Mouse (Mus musculus) CD4-positive, CD25-positive, alpha-beta regulatory T cell, adult 2 months (primary cell): ENCODE measurements around the gene Smpd3.
A peak's percentile ranks its signal among the peaks of the same experiment; 100 is the strongest.

Source experiments
- DNase-seq: peaks from one replicate; pipeline ENCODE4 v3.0.0-alpha.2; 2012; ENCODE audit warnings: low read depth, low spot score

Gene Smpd3

DNA sequence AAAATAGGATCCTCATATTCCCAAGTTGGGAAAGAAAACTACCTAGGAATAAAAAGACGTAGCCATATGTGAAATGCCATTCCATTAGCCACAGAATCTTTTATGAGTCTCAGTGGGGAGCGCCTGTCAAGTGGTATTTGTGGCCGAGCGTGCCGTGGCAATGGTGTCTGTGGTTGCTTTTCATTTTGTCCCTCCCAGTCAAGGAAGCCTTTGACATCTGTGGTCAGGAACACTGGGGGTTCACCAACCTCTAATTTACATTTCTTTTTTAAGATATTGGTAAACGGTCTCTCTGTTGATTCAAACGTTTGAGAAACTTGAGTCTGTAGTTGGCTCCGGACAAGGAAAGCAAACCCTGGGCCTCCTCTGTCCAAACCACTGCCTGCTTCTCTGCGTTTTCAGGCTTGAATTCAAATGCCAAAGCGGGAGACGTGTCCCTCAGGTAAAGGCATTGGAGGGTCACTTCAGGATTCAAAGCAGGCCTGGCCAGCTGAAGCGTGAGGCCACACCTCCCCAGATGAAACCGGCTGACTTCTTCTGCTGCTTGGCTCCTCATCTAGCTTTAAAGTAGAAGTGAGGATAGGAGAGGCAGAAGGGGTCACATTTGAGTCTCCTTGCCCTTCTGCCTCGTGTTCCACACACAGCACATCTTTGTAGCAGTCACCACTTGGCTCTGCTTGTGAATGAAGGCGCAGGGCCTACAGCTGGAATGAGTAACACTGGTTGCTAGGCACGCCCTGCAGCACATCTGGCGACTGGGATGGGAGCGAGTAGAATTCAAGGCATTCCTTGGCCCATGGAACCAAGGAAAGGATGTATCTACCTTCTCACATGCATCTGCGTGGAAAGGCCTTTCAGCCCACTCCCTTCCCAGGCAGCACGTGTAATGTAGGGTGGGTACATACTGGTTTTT, 45.0 kb downstream of the Smpd3 start:
- DNase-seq, result no peak

DNA sequence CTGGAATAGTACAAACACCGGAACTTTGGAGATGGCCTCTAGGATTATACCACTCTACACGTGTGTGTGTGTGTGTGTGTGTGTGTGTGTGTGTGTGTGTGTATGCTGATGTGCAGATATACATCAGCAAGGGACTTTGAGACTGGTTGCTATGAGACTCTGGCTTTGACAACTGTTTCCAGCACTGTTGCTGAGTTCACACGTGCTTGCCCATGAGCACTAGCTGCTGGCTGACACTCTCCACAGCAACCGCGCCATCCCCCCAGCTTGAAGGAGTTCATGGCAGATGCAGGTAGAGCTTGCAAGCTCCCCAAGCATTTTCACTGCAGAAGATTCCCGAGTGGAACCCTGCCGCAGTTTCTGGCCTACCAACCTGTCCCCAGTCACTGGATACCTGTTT, 48.3 kb downstream of the Smpd3 start:
- DNase-seq, result no peak

DNA sequence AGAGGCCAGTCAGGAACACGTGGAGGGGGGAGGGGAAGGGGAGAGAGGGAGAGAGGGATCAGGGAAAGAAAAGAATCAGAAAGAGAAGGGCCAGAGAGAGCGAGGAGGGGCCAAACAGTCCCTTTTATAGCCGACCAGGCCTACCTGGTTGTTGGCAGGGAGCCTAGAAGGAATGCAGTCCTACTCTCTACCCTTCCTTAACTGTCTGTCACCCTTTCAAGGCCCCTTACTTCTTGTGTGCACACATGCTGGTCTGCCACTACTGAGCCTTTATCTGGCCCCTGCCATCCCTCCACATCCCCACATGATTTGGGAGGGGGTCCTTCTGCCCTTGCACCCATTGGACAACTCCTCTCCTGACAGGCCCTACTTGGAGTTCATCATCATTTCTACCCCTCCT, 49.1 kb downstream of the Smpd3 start:
- no peak for DNase-seq

DNA sequence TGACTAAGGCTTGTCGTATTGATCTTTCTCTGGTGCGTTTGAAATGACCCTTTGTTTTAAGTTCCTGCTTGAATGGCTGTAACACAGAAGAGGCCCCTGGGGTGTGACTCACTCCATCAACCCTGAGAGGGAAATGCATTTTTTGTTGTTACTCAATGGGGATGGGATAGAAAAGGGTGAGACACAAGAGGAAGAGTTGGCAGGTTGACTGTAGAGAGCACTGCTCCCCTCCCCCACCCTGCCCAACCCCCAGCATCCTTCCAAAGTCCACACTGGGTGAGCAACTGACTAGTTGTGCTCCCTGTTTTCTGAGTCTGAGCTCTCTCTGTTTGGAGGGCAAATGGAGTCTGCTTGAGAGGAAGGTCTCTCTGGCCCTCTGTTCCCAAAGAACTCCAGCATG, 50.3 kb downstream of the Smpd3 start:
- no peak for DNase-seq

DNA sequence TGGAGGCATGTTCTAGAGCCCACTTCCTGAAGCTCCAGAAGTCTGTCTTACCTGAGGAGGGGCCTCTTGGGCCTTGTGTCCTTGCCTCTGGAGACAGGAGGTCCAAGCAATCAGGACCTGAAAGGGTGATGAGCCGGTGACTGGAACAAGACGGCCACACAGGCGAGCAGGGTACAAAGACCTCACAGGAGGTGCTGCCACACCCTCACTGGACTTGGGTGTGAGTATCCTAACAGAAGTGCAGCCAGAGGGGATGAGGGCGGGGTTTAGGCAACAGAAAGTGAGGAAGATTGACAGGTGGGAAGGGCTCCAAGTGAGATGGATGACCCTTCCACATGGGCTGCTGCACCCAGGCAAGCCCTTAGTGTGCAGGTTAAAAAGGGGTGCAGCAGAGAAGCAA, 56.9 kb downstream of the Smpd3 start:
- DNase-seq, result no peak

DNA sequence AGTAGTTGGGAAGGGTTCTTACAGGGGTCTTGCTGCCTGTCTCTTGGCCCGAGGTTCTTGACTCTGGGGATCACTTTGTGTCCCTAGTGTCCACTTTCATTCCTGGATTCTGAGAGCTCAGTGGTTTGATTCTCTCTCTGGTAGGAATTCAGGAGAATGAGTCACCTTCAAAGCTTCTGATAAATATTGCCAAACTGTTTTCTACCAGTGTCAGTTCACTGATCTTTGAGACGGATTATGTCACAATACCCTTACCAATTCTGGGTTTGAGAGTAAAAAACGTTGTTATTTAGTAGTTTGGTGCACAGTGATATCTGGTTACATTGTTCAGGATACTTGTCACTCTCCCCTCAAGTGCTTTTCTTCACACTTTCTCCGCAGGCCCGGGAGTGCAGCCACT, 57.6 kb downstream of the Smpd3 start:
- no peak for DNase-seq

DNA sequence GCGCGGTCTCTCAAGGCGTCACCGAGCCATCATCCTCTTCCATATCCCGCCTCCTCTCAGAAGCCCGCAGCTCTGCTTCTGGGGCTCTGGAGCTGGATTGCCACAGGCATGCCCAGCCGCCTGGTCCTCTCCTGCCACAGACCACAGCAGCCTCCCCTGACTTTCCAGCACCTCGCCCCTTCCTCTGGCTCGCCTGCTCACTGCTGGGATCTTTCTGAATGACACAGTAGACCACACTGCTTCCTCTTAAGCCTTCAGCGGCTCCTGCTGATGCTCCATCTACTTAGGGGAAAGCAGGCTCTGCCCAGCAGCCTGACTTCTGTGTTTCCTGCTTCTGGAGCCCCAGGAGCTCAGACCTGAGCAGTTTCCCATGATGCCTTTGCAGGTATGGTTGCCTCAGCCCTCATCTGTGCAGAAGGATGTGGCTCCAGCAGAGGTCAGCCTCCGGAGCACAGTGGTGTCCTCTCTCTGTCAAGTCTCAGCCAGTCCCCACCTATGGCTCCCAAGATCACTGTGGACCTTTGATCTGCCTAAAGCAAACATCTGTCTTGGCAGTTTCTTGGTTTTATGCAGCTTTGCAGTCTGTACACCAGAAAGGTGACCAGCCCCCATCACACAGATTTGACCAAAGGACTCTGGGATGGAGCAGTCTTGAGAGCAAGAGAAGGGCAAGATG, 59.3 kb downstream of the Smpd3 start:
- no peak for DNase-seq

DNA sequence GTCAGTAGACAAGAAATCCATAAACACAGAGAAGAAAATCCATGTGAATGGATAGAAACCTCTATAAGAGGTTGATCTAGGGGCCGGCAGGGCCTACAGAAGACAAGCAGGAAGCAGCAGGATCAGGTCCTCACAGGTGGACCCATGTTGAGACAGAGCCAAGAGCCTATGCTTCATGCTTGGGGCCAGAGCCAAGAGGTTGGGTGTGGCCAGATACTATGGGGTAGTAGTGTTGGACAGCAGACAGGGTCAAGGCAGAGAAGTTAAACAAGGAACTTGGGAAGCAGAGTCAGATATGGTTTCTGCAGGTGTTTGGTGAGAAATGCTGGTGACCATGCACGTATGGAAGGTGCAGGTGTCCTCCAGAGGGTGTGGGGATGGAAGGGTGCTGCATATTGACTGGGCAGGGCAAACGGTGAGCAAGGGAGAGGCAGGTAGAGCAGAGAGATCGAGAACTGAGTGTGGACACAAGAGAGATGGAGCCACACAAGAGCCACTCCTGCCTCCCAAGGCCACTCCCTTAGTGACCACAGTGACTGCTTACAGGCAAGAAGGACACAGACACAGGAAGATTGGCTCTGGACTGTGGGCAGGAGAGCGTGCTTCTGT, 61.0 kb downstream of the Smpd3 start:
- no peak for DNase-seq

DNA sequence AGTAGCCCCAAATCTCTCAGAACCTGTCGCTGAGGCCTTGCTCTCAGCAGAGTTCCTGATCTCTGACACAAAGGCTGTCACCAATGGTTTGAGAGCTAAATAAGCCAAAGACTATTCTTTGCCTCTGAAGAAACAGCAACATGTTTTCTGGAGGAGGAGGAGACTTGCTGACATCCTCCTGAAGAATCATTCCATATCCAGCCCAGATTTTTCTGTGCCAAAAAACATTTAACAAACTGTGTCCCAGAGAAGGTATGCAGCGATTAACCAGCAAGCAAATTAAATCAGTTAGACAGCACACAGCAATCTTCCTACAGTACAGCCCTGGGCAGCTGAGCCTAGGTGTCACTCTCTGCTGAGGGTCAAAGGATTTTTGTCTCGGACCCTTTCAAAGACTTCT, 64.3 kb downstream of the Smpd3 start:
- DNase-seq, result no peak

DNA sequence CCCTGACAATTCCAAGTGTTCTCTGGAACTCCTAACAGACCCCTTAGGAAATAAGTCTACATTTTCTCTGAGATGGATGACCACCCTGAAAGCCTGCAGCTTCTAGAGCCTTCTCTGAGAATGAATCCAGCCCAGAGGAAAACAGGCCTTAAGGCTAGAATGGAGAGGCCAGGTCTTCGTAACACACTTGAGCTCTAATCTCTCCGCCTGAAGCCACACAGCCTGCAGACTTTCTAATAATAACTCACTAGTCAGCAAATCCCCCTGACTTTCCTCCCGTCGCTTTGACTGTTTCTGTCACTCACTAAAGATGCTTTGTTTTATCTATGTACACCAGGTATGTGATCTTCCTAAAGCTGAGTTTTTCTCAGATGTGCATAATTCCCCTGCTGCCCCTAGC, 66.4 kb downstream of the Smpd3 start:
- DNase-seq, result no peak

DNA sequence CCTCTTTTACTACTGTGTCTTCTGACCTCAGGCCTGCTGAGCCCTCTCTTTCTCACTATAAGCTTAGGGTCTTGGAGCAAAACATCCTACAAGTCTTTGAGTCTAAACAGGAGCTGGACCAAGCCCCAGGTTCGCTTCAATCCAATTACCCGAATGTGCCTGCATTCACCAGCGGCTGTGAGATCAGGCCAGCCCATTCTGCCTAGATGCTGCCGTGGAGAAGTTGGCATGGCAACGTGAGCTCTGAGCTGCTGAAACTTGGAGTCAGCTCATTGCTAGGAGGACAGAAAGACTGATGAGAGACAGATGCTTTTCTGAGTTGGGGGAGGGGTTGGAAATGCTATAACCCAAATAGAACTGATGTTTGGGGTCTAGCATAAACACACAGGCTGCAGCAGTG, 67.0 kb downstream of the Smpd3 start:
- DNase-seq, result no peak

DNA sequence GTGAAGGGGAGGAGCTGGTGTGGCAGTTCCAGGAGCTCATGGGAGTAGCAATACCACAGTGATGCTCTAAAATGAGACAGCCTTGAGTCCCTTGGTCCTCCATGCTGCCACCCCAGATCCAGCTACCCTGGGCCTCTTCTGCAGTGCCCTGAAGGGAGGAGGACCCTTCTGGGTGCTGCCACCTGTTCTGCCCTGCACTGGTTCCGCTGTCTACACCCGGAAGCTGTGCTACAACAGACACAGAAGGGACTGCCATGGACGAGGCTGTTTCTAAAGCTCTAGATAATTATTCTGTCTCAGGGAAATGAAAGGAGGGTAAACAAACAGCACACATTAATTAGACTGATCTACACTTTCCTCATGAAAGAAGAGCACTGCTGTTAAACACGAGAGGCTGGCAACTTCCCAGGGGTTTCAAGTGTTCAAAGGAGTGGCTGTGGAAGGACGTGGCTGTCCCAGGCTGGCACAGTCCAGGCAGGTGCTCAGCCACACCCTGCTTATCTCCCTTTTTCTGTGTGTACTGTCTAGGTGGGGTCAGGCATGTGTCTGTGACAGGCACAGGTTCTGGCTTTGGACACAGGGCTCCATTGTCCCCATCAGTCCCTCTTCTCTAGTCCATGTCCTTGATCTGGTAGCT, 69.0 kb downstream of the Smpd3 start:
- no peak for DNase-seq

DNA sequence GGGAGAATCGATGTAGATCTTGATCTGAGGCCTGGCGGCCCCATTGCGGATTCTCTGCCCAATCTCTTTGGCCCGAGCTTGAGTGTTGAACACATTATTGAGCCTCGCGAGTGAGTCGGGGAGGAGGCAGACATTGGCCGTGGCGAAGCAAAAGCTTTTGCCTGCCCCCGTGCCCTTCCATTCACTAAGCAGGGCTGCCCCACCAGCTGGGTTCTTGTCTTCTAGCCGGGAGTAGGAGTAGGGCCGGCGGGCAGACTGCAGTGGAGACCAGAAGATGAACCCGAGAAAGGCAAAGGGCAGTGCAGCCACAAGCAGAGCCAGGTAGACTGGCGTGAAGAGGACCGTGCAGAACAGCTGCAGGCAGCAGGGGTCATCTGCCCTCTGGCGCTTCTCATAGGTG, 72.4 kb downstream of the Smpd3 start:
- no peak for DNase-seq

DNA sequence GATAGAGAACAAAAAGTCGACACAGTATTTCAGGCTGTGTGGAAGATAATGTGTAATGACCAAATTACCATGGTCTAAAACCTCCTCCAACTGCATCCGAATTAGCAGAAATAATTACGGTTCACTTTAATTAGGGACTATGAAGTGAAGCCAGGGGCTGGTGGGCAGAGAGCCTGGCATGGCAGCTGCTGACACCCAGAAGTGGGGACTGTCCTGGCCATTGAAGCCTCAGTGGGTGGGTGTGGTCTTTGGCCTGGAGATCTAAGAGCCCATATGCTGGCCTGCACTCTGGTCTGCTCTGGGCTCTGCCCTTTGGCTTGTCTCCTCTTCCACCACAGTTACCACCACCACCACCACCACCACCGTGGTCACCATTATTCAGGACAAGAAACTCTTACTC, 73.9 kb downstream of the Smpd3 start:
- no peak for DNase-seq

DNA sequence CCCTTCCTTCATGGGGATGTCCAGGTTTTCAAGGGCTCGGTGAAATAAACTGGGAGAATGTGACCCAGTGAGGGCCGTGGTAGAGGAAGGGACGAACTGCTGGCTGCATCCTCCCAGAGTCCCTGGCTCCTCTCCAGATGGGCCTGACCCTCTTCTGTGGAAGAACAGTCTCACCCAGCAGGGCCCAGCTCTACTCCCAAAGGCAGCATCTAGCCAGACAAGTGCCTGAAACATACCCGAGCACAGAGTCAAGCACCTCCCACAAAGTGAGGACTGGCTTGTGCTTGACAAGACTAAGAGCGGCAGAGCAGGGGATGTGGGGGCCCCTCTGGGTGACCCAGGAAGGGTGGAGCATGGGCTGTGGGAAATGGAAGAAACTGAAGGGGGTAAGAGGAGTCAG, 75.4 kb downstream of the Smpd3 start:
- DNase-seq, result no peak

DNA sequence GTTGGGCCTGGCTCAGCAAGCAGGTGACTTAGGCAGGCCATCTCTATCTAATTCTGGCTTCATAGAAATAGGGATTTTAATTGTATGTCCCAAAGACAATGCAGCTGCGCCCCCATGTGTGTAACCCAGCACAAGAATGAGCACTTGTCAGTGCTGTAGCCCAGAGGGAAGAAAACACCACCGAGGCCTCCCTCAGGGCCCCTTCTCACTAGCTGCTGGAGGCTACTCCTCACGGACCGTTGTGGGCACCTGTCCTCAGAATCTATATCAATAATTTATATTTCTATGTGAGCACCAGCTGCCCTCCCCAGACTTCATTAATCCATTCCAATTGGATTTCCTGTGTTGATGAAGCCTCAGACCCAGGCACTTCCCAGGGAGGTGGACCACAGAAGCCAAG, 76.9 kb downstream of the Smpd3 start:
- no peak for DNase-seq

DNA sequence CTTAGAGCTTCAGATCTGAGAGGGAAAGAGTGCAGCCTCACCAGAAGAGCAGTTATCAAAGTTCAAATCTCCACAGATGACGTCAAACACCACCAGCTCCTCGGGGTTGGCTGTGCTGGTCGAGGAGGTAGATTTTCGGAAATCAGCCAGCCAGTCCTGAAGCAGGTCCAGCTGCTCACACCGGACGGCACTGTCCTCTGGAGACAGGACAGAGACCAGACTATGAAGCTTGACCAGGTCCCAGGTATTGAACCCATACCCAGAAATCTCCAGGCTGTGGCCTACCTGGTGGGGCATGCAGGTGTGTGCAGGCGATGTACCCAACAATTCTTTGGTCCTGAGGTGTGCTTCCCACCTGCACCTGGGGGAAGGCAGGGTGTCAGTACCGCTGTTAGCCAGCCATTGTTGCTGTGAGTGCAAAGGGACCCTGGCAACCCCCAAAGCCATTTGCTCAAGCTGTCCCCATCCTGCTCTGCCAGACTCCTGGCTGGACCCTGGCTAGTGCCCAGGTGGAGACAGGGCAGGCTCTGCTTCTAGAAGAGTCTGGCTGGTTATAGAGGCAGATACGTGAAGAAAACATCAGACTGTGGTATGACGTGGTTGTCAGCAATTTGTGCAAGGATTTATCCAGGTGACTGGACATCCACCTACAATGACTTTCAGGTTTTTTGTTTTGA, 78.1 kb downstream of the Smpd3 start:
- peak; percentile 36 for DNase-seq

DNA sequence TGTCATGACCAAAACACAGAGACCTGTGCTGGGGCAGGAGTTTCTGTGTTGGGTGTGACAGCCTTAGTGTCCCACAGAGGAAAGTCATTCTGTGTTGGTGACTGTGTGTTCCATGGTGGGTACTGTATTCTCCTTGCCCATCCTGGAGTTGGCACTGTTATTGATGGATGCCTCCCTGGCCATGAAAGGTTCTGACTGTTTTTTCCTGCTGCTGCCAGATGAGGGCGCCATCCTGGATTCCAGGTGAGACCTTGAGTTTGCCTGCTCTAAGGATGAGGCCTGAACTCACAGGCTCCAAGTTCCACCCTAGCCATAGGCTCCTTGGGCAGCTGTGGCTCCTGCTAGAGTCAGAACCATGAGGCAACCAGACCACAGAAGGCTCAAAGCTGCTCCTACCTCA, 79.6 kb downstream of the Smpd3 start:
- peak; percentile 41 for DNase-seq

DNA sequence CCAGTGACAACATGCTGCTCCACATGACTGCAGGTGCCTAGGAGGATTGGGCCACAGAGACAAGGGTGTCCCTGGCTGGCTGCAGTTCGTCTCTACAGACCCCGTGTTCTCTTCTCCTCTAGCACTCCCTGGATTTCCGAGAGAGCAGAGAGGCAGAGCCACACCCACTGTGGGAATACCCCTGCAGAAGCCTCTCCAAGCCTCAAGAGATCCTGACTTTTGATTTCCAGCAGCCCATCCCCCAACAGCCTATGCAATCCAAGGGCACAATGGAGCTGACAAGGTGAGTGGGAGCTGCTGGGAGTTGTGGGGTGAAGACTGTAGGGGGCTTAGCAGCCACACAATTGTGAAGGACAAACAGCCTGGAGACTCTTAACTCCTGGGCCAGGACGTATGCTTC, 87.6 kb downstream of the Smpd3 start:
- no peak for DNase-seq

DNA sequence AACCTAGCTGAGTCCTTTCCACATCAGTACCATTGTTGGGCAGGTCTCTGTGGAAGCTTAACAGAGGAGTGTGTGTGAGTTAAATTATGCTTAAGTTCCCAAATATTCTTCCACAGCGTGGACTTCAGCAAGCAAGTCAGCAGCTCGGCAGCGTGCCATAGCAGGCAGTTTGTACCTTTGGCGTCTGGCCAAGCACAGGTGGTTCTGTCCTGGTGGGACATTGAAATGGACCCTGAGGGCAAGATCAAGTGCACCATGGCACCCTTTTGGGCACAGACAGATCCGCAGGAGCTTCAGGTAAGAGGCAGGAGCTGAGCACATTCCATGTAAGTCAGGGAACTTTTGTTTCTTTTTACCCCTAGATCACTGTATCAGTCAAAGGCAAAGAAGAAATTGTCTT, 100.7 kb downstream of the Smpd3 start:
- DNase-seq, result no peak

DNA sequence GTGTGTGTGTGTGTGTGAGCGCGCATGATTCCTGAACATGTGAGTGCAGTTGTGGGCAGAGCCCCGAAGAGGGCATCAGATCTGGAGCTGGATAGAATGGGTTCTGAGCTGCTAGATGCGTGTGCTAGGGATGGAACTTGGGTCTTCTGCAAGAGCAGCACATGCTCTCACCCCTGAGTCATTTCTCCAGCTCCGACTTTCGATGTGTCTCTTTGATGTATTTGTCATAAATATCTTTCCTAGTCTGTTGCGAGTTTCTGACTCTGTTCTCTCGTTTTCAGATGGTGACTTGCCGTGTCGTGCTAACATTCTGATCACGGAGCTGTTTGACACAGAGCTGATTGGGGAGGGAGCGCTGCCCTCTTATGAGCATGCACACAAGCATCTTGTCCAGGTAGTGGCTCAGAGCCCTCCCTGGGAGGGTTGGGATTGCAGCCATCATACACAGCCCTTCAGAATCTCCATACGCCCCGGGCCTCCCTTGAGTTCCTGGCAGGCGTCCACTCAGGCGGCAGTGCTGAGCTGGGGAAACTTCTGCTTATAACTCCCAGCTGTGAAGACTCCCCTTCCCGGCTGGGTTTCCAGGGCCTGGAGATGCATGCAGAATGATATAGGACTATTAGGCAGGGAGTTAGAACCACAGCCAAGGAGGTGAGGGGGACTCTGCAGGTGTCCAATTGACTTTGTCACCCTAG, 103.1 kb downstream of the Smpd3 start:
- DNase-seq, result no peak
